In genomic region chr12:53076595-53077400, GRCm38 (mm10) we compare ENCODE assay signal across 19 mouse cellular contexts.
"Had no signal": no experiment of that assay in that cellular context is flagged by ENCODE, and none has a peak within 500 bp of the region (broad histone marks: within the 10 kb centered on the region; RNA-seq: fewer than 3 reads in every experiment).

No protein-coding gene starts in this region.

- DNase-seq: kidney, postnatal 10 days; kidney, postnatal 36 days; layer of hippocampus, postnatal 36 days; liver, embryonic 13.5 days; lung, adult 2 months; lung, postnatal 14 days; lung, postnatal 4 days; midbrain, embryonic 14.5 days; right cerebral cortex, adult 18-20 months; right cerebral cortex, postnatal 14 days; right cerebral cortex, postnatal 4 days; thymus, adult 2 months; thymus, postnatal 14 days; thymus, postnatal 4 days had no signal

- H3K4me2 ChIP-seq: liver, embryonic 13.5 days; midbrain, embryonic 11.5 days; neural tube, embryonic 12.5 days; neural tube, embryonic 15.5 days had no signal

- H3K36me3 ChIP-seq: liver, embryonic 13.5 days; neural tube, embryonic 12.5 days; neural tube, embryonic 15.5 days had no signal

- H3K27ac ChIP-seq: left cerebral cortex, adult 2 months; liver, embryonic 13.5 days; neural tube, embryonic 12.5 days; neural tube, embryonic 15.5 days; stomach, postnatal 0 days had no signal

- H3K4me3 ChIP-seq: left cerebral cortex, adult 2 months; liver, embryonic 13.5 days; neural tube, embryonic 12.5 days; neural tube, embryonic 15.5 days had no signal

- H3K9me3 ChIP-seq: liver, embryonic 13.5 days; neural tube, embryonic 12.5 days; neural tube, embryonic 15.5 days had no signal

- H3K9ac ChIP-seq: liver, embryonic 13.5 days; neural tube, embryonic 12.5 days; neural tube, embryonic 15.5 days had no signal

- H3K4me1 ChIP-seq: liver, embryonic 13.5 days; neural tube, embryonic 12.5 days; neural tube, embryonic 15.5 days had no signal

- H3K27me3 ChIP-seq: liver, embryonic 13.5 days; neural tube, embryonic 12.5 days; neural tube, embryonic 15.5 days had no signal
